Mouse (Mus musculus) brain, embryonic 18.5 days (tissue): Measurements from ENCODE around the gene Arglu1.

Experiments used
- DNase-seq: peaks from one replicate; pipeline ENCODE4 v3.0.0-alpha.2; 2012; ENCODE audit warnings: low read depth, low spot score

Gene Arglu1

GRCm38 (mm10) chr8:8690146-8691092 is at the start of gene Arglu1:
Gene Arglu1 (minus strand): TSS chr8:8690521.
- DNase-seq: peak; percentile 82

- DNase-seq: no peak
These were observed 47.0 kb upstream of the Arglu1 start for GRCm38 (mm10) chr8:8737271-8737670.

- DNase-seq: no peak
These were observed 46.5 kb upstream of the Arglu1 start for GRCm38 (mm10) chr8:8736826-8737225.

- no peak for DNase-seq
These were observed 43.5 kb upstream of the Arglu1 start for GRCm38 (mm10) chr8:8733804-8734203.

- no peak for DNase-seq
These were observed 38.3 kb upstream of the Arglu1 start for GRCm38 (mm10) chr8:8728643-8729042.

GRCm38 (mm10) chr8:8726547-8726946 is 36.2 kb upstream of the Arglu1 start:
- DNase-seq: no peak

- DNase-seq: no peak
These were observed 14.5 kb upstream of the Arglu1 start for GRCm38 (mm10) chr8:8704813-8705212.

- DNase-seq: no peak
These were observed 13.3 kb upstream of the Arglu1 start for GRCm38 (mm10) chr8:8703668-8704067.

- no peak for DNase-seq
These were observed 10.5 kb upstream of the Arglu1 start for GRCm38 (mm10) chr8:8700821-8701220.

GRCm38 (mm10) chr8:8700229-8700628 is 9.9 kb upstream of the Arglu1 start:
- no peak for DNase-seq

GRCm38 (mm10) chr8:8689454-8690145 is 721 bp downstream of the Arglu1 start:
- DNase-seq: peak; percentile 51

- DNase-seq: no peak
These were observed 1.4 kb downstream of the Arglu1 start for GRCm38 (mm10) chr8:8688823-8689453.

- DNase-seq: no peak
These were observed 4.8 kb downstream of the Arglu1 start for GRCm38 (mm10) chr8:8685517-8685916.

- no peak for DNase-seq
These were observed 7.6 kb downstream of the Arglu1 start for GRCm38 (mm10) chr8:8682697-8683096.

- no peak for DNase-seq
These were observed 12.1 kb downstream of the Arglu1 start for GRCm38 (mm10) chr8:8678236-8678635.

- DNase-seq: no peak
These were observed 15.5 kb downstream of the Arglu1 start for GRCm38 (mm10) chr8:8674864-8675263.

- peak; percentile 85 for DNase-seq
These were observed 28.6 kb downstream of the Arglu1 start for GRCm38 (mm10) chr8:8661759-8662138.

GRCm38 (mm10) chr8:8661103-8661758 is 29.1 kb downstream of the Arglu1 start, which contains the start of gene Efnb2:
Gene Efnb2 (minus strand): TSS chr8:8661242.
- DNase-seq: peak; percentile 87

GRCm38 (mm10) chr8:8660307-8661098 is 29.8 kb downstream of the Arglu1 start:
- DNase-seq: no peak

GRCm38 (mm10) chr8:8659503-8660306 is 30.6 kb downstream of the Arglu1 start:
- no peak for DNase-seq
